Mouse (Mus musculus) neutrophil, adult 83 days (primary cell): ENCODE results near the gene Hmgcs2. TPM values are rescaled to one million over a fixed set of nuclear protein-coding genes. Genes with fewer than 3 reads are reported as not detected.

Experiments
- total RNA-seq, 2 experiments: library from RNA; stranded (reverse); gene quantifications; one replicate each; pipeline ENCODE4 v1.2.4; 2023

Hmgcs2 gene
- under 1 TPM; 0.26 to 0.35 TPM for total RNA-seq

DNA sequence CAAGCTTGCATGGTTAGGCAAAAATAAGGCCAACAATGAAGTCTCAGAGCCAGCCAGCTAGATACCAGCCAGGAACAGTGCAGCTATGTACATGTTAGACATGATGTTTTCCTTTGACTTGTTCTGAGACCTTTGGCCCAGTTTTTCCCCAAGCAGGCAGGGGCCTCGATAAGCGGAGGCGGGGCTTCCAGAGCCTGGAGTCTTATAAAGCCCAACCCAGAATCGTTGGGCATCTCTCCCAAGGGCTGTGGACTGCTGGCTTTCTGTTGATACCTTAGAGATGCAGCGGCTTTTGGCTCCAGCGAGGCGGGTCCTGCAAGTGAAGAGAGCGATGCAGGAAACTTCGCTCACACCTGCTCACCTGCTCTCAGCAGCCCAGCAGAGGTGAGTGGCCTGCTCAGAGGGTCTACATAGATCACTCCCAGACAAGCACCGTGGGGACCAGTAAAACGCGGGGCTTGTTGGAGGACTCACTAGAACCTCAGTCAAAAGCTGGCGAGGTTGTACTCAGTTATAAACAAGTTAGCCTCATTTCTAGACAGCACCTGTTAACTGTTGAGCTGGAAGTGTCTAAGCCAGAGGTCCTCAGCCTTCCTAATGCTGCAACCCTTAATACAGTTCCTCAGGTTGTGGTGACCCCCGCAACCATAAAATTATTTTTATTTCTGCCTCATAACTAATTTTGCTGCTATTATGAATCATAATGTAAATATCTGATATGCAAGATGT, at the start of gene Hmgcs2:
Gene Hmgcs2, plus strand, starts transcription at position 232 of the 729 bp plus-strand sequence.

DNA sequence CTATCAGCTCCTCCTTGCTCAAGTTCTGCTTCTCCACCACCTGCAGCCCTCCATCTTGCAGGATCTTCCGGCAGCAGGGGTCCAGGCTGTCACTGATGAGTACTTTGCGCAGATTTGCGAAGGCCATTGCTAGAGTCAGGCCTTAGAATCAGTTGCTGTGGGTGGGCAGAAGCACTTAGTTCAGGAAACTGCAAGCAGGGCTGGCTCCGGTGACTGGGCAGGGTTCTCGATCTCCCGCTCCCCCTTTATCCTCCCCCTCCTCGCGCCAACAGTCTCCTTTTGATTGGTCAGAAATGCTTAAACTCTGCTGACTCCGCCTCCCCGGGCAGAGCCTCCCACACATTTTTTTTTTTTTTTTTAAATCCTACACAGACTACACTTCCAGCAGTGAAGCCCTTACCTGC, 59.5 kb downstream of the Hmgcs2 start, which contains the start of gene Phgdh:
Gene Phgdh, minus strand, starts transcription at position 285 of the 404 bp plus-strand sequence.

Other genes starting within 250 kb of the Hmgcs2 start
- 1 to 10 TPM in 1 of 2 experiments, under 1 TPM in 1; 0.75 to 1.8 TPM for gene Adam30, start 119.8 kb upstream of the Hmgcs2 start, total RNA-seq
- not detected for gene Reg4, start 58.3 kb upstream of the Hmgcs2 start, total RNA-seq
- gene Phgdh, start 59.6 kb downstream of the Hmgcs2 start, total RNA-seq = 10 to 100 TPM; 13.3 TPM
- under 1 TPM; 0.15 to 0.46 TPM for gene Zfp697, start 102.0 kb downstream of the Hmgcs2 start, total RNA-seq
- gene Gm4450, start 176.7 kb downstream of the Hmgcs2 start, total RNA-seq = not detected
- not detected for gene Hsd3b4, start 230.1 kb downstream of the Hmgcs2 start, total RNA-seq